Mouse (Mus musculus) heart, postnatal 14 days (tissue): ENCODE results near the gene Cdkl2. TPM values are rescaled to one million over a fixed set of nuclear protein-coding genes. Genes with fewer than 3 reads are reported as not detected.

Source experiments
- DNase-seq, 2 experiments: peaks; one replicate each; pipeline ENCODE4 v3.0.0; 2021 to 2022
- intact Hi-C: fragments of 180-260 bp; cut with DNase I; formaldehyde crosslinking; loops from one replicate; pipeline ENCODE4 v1.15.1; 2025
- total RNA-seq, 2 experiments: library from RNA; stranded (reverse); gene quantifications; 2 replicates each; pipeline ENCODE4 v1.2.3; 2021

The Cdkl2 gene
- total RNA-seq, 2 experiments from 2014 or later, result 3.6 to 3.8 TPM

- DNase-seq, result no peak
- intact Hi-C loops, result loop anchor here (5.0 to 10.0 kb wide), 2 partner anchors 82 to 155 kb away; partner anchors contain the start of gene Cdkl2
Measured at GRCm38 (mm10) chr5:91959986-91960385, 83.7 kb downstream of the Cdkl2 start.

- no peak for DNase-seq
- intact Hi-C loops, result no loop called here
Measured at GRCm38 (mm10) chr5:91959096-91959495, 84.6 kb downstream of the Cdkl2 start.

GRCm38 (mm10) chr5:91956991-91957760 is 86.5 kb downstream of the Cdkl2 start:
- intact Hi-C loops, result no loop called here
- DNase-seq, result no peak

Other genes starting within 250 kb of the Cdkl2 start
- 10 to 100 TPM; 32.3 to 35.0 TPM for gene Rchy1, start 80.8 kb downstream of the Cdkl2 start, total RNA-seq
- not detected for gene Odaph, start 56.4 kb downstream of the Cdkl2 start, total RNA-seq
- 10 to 100 TPM; 69.1 to 70.7 TPM for gene G3bp2, start 39.8 kb upstream of the Cdkl2 start, total RNA-seq
- gene Uso1, start 94.1 kb upstream of the Cdkl2 start, total RNA-seq, result 10 to 100 TPM; 36.8 to 38.2 TPM
- not detected for gene U90926, start 171.5 kb upstream of the Cdkl2 start, total RNA-seq
- gene Ppef2, start 212.4 kb upstream of the Cdkl2 start, total RNA-seq, result not detected
- 10 to 100 TPM; 11.1 to 12.4 TPM for gene Naaa, start 234.3 kb upstream of the Cdkl2 start, total RNA-seq